Mouse (Mus musculus) embryonic facial prominence, embryonic 11.5 days (tissue): ENCODE data around the gene Vmn2r65. TPM values are rescaled to one million over a fixed set of nuclear protein-coding genes. Genes with fewer than 3 reads are reported as not detected.

Experiments used
- ATAC-seq: fragments of 200-750 bp; cut with Nextera tagmentation; replicated peaks from 2 replicates; pipeline ENCODE4 v1.8.0; 2017; ENCODE audit warnings: low read depth; ENCODE audit not compliant: insufficient number of reproducible peaks, low FRiP score, low TSS enrichment
- DNase-seq: peaks from one replicate; pipeline ENCODE4 v3.0.0-alpha.2; 2015; ENCODE audit warnings: low spot score
- H3K27ac ChIP-seq: fragments of 300-500 bp; sonication (generic); replicated peaks from 2 replicates; pipeline ENCODE4 v1.5.1; 2014; ENCODE audit warnings: mild to moderate bottlenecking, low read depth, low read length, control low read depth
- H3K27me3 ChIP-seq: fragments of 300-500 bp; sonication (generic); 2 replicates; pipeline ENCODE4 v1.6.1; 2014; ENCODE audit warnings: mild to moderate bottlenecking, low read length, moderate library complexity, mixed read lengths; ENCODE audit not compliant: control insufficient read depth, insufficient read depth
- H3K36me3 ChIP-seq: fragments of 300-500 bp; sonication (generic); replicated peaks from 2 replicates; pipeline ENCODE4 v1.6.1; 2014; ENCODE audit warnings: low read depth, mild to moderate bottlenecking, low read length, moderate library complexity, mixed read lengths; ENCODE audit not compliant: control insufficient read depth, insufficient read depth
- H3K4me1 ChIP-seq: fragments of 300-500 bp; sonication (generic); 2 replicates; pipeline ENCODE4 v1.6.1; 2014; ENCODE audit warnings: low read length, mixed read lengths; ENCODE audit not compliant: control insufficient read depth, insufficient read depth
- H3K4me2 ChIP-seq: fragments of 300-500 bp; sonication (generic); 2 replicates; pipeline ENCODE4 v1.6.1; 2014; ENCODE audit warnings: low read depth, mild to moderate bottlenecking, control low read depth, low read length, moderate library complexity
- H3K4me3 ChIP-seq: fragments of 300-500 bp; sonication (generic); 2 replicates; pipeline ENCODE4 v1.5.1; 2014; ENCODE audit warnings: low read depth, low read length, control low read depth
- H3K9ac ChIP-seq: fragments of 300-500 bp; sonication (generic); replicated peaks from 2 replicates; pipeline ENCODE4 v1.6.1; 2014; ENCODE audit warnings: mild to moderate bottlenecking, control low read depth, low read length
- H3K9me3 ChIP-seq: fragments of 300-500 bp; sonication (generic); replicated peaks from 2 replicates; pipeline ENCODE4 v1.6.1; 2016; ENCODE audit warnings: mild to moderate bottlenecking, low read length, inconsistent platforms, mixed read lengths; ENCODE audit not compliant: control insufficient read depth
- WGBS: fragments of 180-500 bp; shearing (Covaris S2); extraction: QIAGEN DNeasy Blood & Tissue Kit; methylation state at CpG from one replicate; pipeline ENCODE4 v1.1.7; 2014; 5-methylcytosine and 5-hydroxymethylcytosine counted together
- polyA plus RNA-seq: library from polyadenylated mRNA; unstranded; fragments of >200 nt; fragmentation: Nextera tagmentation; extraction: Ambion mirVana; gene quantifications from 2 replicates; pipeline ENCODE4 v1.2.1, GENCODE M21; 2014

Vmn2r65 gene
- polyA plus RNA-seq = not detected in 2 replicates

DNA sequence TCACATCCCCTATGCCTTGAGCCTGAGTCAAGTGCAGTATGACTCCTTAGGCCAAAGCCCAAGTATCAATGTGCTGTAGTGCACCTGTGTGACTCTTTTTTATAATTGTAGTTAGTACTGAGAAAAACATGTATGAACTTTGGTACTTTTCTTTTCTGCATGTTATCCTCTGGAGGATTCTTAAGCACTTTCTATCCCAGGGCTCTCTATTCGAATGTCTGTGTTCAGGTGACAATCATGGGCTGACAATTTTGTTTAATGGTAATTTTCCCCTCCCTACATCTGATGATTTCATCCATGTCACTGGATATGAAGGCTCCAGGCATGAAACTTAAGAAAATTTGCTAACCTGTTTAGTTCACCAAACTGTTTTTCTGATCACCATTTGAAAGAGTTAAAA lies at the start of gene Vmn2r65:
Gene Vmn2r65, minus strand, starts transcription at position 101 of the 400 bp plus-strand sequence.
- Histone ChIP-seq H3K4me3 (no peak within 1 kb of the TSS), H3K27me3 (no peaks in the 10 kb centered on the region), H3K9ac (no peak within 1 kb of the TSS), H3K4me2 (no peak within 1 kb of the TSS), H3K4me1 (no peaks in the 10 kb centered on the region), H3K27ac (no peak within 1 kb of the TSS), H3K36me3 (no peaks in the 10 kb centered on the region), H3K9me3 (no peaks in the 10 kb centered on the region)
- DNase-seq (no peak), ATAC-seq (no peak)
- WGBS = 41% methylated on average over 1 of the region's 1 CpGs

DNA sequence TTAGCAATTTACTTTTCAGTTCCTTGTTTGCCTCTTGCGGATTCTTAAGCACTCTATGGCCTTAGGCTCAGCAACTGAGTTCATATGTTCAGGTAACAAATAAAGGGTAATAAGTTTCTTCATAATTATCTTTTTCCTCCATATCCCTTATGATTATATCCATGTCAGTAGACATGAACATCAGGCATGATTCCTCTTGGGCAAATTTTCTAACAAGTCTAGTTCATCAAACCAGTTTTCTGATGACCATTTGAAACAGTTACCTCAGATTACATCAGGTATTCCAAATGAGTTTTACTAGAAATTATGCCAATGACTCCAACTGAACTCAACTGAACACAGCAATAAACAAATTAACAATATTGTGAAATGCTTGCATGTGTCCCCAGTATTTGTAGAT lies 48.3 kb upstream of the Vmn2r65 start, which contains the start of gene Vmn2r66:
Gene Vmn2r66, minus strand, starts transcription at position 101 of the 400 bp plus-strand sequence.
- no peak within 1 kb of the TSS for H3K9ac ChIP-seq
- no peaks in the 10 kb centered on the region for H3K4me1 ChIP-seq
- H3K36me3 ChIP-seq = no peaks in the 10 kb centered on the region
- no peak within 1 kb of the TSS for H3K4me2 ChIP-seq
- H3K27ac ChIP-seq = no peak within 1 kb of the TSS
- H3K9me3 ChIP-seq = no peaks in the 10 kb centered on the region
- H3K4me3 ChIP-seq = no peak within 1 kb of the TSS
- 83% methylated on average over 1 of the region's 1 CpGs for WGBS
- no peak for ATAC-seq
- no peak for DNase-seq
- H3K27me3 ChIP-seq = no peaks in the 10 kb centered on the region

DNA sequence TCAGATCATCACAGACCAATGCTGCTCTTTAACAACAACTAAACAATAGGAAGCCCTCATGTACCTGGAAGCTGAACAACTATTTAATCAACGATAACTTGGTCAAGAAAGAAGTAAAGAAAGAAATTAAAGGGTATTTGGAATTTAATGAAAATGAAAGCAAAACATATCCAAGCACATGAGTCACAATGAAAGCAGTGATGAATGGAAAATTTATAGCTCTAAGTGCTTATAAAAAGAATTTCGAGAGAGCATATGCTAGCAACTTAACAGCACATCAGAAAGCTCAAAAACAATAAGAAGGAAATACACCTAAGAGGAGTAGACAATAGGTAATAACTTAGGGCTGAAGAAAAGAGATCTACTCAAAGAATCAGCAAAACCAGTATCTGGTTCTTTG lies 32.8 kb upstream of the Vmn2r65 start:
- H3K4me1 ChIP-seq = no peaks in the 10 kb centered on the region
- no peak overlapping the region for H3K27ac ChIP-seq
- H3K4me2 ChIP-seq = no peak overlapping the region
- no peaks in the 10 kb centered on the region for H3K27me3 ChIP-seq
- H3K9ac ChIP-seq = no peak overlapping the region
- ATAC-seq (no peak), DNase-seq (no peak)
- no peak overlapping the region for H3K4me3 ChIP-seq
- H3K36me3 ChIP-seq = no peaks in the 10 kb centered on the region
- WGBS = 70% methylated on average over 2 of the region's 2 CpGs
- peaks cover 2% of the 10 kb centered on the region; the same call in 1 of the 2 replicates for H3K9me3 ChIP-seq

Other genes starting within 250 kb of the Vmn2r65 start
- gene Olfr291, start 110.6 kb downstream of the Vmn2r65 start, polyA plus RNA-seq = not detected in 2 replicates
- not detected in 2 replicates for gene Vmn2r66, start 48.2 kb upstream of the Vmn2r65 start, polyA plus RNA-seq
- gene Vmn2r67, start 191.9 kb upstream of the Vmn2r65 start, polyA plus RNA-seq = not detected in 2 replicates